Mouse (Mus musculus): Measurements from ENCODE around the gene Prg2.

Gene Prg2

DNA sequence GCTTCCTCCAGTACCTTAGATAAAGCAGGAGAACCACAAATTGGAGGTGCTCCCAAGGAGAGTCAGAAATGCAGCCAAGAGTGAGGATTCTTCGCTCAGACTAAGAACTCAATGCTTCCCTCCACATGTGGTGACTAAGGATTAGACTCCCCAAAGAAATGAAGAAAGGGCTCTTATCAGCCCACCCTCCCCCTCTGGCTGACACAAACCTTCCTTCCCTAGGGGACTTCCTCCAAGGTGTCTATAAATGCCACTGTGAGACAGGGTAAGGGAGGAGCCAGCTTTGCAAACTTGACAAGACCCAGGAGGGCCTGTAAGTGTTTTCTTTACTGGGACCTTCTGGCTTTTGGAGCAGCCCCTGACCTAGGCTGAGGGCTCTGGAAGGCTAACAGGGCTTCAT lies at the start of gene Prg2:
Gene Prg2 (plus strand): TSS at position 274 of the 400 bp plus-strand sequence.
- no peak for DNase-seq

DNA sequence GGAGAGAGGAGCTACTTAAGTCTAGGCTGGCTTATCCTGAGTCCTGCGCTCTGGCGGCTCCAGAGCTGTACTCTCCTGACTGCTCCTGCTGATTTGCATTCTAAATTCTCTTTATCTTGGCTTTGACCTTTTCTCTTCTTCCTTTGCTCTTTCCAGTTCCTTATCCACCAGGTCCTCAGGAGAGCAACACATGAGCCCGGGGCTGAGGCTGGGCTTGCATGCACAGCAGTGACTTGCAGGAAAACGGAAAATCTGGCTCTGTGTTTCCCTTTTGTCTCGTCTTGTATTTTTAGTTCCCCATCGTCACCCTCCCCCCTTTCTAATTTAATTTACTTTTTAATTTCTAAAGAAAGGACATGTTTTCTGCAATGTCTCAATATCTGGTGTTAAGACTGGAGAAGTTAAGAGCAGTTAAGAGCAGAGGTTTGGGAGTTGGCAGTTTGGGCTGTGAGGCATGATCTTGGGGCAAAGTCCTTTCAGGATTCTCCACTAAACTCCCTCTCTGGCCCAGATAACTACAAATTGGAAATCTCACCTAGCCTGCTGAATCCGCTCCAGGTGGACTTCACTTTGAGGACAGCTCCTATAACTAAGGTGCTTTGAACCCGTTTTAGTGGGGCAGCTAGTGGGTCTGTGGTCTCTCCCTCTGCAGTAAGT lies 46.1 kb upstream of the Prg2 start:
- DNase-seq, result no peak

DNA sequence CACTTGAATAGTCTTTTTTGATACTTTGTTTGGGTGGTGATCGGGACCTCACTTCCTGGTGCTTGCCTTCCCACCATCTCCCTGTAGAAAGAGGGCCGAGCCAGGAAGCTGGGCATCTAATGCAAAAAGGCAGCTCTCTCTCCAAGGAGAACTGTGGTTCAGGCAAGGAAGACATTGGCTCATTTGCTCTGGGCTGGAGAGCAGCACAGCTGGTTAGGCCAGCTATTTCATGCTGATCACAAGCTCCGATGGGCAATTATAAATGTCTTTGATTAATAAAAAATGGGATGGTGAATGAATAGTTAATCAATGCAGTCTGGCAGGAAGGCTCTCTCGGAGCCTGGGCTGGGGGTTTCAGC lies 45.6 kb upstream of the Prg2 start:
- no peak for DNase-seq

DNA sequence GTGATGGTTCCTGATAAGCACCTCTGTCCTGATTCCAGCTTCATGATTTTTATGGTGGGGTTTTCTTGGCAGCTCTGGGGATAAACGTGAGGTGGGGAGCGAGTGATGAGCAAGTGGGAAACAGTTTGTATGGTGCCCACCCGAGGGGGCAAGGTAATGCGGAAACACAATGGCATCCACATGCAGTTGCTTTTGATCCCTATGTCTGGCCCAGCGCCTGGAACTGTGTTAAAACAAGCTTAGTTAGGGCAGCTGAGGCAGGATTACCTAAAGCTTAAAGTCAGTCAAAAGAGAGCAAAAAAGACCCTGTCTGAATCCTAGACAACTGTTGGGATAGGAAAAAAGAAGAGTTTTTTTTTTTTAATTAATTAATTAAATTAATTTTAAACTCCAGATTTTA lies 45.2 kb upstream of the Prg2 start:
- DNase-seq, result no peak

DNA sequence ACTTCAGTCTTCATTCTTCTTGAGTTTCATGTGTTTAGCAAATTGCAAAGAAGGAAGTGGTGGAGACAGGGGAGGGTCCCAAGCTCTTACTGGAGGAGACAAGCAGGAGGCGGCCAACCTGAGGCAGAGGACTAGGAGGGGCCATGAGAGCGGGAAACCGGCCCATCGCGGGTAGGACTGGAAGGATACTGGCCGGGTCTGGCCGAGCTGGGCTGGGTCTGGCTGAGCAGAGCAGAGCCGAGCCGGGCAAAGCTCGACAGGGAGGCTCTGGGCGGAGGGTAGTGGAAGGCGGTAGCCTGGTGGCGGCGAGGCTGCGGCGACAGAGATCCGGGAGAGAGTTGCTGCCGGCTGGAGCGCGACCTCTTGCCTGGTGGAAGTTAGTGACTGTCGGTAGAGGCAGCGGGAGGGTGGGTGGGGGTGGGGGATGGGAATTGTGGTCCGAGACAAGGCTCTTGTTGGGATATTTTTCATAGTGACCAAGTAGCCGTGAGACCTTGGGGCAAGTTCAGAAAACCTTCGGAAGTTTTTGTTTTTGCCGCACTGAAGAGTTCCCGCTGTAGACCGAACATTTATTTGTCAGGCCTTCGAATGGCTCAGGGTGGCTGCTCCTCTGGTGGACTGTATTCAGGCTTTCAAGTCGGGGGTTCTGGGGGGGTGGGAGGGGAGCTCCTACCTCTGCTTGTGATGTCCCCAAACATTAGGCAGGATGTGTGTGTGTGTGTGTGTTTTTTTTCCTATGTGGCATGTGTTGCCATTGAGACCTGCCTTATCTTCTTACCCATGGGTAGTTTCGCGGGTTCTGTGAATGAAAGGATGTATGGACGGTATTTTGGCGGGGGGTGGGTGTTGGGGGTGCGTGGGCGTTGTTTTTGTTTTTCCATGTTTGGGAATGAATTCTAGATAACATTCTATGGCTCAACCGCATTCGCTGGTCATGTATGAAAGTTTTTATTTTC lies 43.5 kb upstream of the Prg2 start, which contains the start of gene Slc43a3:
Gene Slc43a3 (plus strand): TSS at position 106 of the 956 bp plus-strand sequence.
- peak; percentile 89 for DNase-seq

DNA sequence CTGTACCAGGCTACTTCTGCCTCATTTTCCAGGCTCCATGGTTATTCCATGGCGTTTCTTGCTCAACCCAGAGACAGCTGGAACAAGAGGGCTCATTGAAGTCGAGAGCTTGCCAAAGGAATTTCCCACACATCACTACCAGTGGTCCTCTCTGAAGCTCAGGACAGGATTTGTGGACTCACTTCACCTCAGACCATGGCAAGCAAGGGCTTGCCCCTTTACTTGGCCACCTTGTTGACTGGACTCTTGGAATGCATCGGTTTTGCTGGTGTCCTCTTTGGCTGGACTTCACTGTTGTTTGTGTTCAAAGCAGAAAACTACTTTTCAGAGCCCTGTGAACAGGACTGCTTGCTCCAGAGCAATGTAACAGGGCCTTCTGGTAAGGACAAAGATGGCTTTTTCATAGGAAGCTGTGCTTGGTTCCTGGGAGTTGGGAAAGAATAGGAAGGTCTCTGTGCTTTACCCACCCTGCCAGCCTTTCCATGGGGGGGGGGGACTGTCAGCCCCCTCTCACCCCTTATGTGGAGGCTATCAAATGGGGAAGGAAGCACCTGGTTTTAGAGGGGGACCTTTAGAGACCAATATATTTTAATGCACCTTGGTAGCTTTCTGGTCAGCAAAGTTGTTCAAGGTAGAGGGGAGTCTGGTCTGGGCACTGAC lies 42.6 kb upstream of the Prg2 start:
- DNase-seq, result peak; percentile 15

DNA sequence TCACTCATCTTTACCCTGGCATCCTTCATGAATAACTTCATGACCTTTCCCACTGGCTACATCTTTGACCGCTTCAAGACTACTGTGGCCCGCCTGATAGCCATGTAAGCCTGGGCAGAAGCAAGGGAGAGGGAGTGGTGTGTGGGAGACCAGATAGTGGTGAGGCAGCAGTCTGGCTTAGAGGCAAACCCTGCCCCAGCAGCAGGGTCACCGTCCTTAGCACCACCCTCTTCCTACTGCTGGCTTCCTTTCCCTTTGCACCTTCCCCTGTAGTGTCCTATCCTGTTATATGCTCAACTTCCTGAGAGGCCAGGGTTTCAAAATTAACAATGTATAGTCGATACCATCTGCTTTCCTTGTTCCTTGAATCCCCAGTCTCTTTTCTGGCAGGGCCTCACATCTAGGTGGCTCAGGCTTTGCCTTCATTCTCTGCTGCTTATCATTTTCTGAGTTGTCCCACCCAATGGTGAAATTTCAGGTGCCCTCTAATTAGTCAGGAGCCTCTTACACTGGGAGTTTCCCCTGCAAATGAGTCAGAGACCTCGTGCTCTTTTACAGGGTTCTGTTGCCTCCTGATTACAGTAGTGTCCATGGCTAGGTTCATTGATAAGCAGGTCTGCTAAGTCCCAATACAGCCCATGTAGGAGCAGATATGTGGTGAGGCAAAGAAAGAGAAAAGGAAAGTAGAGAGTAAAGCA lies 41.9 kb upstream of the Prg2 start:
- DNase-seq, result peak; percentile 27

DNA sequence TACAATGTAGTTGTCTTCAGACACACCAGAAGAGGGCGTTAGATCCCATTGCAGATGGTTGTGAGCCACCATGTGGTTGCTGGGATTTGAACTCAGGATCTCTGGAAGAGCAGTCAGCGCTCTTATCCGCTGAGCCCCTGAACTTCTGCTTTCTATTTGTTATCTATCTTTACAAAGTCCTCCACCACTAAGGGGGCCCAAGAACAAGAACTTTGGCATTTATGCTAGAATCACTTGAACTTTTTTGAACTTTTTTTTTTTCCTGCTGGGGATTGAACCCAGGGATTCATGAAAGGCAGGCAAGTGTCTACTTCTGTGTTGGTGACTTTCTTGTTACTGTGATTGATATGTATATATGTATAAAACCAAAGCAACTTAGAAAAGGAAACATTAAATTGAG lies 41.0 kb upstream of the Prg2 start:
- DNase-seq, result no peak

DNA sequence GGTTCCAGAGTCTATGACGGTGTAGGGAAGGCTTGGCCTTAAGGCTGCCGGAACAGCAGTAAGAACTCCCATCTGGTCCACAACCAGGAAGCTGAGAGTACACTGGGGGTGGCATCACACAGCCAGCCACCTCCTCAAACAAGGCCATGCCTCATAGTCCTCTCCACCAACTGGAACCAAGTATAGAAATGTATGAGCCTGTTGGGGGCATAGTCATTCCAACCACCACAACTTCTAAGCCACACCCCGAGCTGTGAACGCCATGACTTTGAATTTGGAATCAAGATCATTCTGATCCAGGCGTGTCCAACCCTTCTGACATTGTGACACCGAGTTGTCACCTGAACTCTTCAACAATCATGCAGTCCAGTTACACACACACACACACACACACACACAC lies 40.5 kb upstream of the Prg2 start:
- no peak for DNase-seq

DNA sequence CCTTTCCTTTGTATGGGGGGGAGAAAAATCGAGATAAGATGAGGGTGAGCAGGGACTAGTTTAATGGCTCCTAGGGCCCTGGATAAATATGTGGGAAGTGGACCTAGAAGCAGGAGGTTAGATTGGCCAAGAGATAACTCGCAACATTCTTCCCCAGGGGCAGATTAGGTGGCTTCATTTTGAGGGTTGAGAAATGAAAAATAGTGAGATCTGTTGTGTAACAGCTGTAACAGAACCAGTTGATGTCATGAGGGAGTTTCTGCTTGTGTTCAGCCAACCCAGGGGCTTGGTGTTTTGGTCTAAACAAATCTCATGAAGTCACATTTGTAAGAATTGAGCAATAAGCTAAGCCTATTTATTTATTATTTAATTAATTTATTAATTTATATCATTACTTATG lies 38.9 kb upstream of the Prg2 start:
- no peak for DNase-seq

DNA sequence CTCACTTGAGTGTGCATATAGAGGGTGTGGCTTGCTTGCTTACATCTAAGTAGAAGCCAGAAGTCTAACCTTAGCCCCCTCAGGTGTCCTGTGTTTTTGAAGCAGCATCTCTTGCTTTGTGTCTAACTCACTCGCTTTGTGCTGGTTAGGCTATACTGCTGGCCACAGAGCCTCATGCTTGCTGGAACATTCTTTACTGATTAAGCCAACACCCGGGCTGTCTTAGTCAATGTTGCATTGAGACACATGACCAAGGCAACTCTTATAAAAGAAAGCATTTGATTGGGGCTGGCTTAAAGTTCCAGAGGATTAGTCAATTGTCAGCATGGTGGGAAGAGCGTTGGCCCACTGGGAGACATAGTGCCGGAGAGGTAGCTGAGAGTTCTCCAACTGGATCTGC lies 38.5 kb upstream of the Prg2 start:
- no peak for DNase-seq

DNA sequence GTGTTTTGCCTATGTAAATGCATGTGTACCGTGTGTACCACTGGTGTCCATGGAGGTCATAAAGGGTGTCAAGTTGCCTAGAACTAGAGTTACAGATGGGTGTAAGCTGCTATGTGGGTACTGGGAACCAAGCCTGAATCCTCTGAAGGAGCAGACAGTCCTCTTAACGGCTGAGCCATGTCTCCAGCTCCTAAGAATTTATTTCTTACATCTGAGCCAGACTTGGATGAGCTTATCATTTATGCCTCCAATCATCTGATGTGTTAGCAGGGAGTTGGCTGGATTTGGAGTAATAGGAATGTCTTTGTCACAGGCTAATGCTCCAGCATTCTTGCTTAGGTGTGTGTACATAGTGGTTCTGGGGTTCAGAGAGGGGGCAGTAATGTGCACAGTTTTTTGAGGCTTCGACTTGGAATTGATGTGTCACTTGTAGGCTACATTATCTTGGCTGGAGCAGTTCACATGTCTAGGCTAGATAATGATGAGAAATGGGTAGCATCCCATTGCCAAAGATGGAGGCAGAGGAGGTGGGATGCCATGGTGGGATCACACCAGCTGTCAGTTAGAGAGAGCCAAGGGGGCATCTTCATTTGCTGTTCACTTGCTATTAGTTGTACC lies 33.0 kb upstream of the Prg2 start:
- no peak for DNase-seq

DNA sequence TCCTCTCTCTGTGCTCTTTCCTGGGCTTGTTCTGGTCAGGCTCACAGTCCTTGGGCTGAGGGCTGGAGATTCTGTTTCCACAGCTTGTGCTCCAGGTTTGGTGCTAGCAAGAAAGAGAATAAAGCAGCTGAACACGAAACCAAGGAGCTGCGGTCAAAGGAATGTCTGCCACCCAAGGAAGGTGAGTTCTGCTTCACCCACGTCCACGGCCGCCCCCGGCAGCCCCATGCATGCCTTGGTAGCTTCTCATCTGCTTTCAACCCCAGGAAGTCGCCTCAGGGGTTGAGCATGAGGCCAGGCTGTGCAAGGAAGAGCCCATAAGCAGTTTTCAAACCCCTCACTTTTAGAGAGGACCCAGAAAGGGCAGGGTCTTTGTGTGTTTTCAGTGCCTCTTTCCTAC lies 32.0 kb upstream of the Prg2 start:
- DNase-seq, result no peak

DNA sequence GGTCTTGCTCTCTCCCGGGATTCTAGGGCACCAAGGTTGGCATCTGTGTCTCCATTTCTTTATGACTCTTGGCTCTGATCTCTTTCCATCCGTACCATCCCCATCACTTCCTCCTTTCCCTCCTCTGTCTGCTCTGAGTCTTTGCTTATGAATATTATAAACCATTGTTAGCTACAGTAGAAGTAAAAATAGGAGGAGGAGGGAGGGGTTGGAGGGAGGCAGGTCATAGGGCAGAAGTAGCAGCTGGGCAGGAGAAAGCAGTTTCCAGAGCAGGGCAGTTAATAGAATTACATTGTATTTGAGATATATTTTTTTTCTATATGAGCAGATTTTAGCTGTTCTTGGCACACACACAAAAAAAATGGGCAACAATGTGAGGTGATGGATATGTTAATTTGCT lies 31.5 kb upstream of the Prg2 start:
- no peak for DNase-seq

DNA sequence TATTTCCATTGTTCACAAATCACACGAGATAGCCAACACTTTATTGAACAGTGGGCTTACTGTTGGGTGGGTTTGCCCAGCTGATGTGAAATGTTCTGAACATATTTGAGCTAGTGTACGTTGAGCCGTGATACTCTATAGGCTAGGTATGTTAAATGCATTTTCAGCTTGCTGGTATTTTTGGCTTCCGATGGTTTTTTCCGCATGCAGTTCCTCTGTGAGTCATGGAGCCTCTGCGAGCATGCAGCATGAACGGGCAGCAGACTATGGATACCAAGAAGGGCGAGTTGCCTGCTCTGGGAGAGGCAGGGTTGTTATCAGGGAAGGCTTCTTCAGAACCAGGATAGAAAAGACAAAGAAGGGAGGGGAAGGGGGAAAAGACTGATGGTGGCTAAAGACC lies 29.2 kb upstream of the Prg2 start:
- DNase-seq, result no peak

DNA sequence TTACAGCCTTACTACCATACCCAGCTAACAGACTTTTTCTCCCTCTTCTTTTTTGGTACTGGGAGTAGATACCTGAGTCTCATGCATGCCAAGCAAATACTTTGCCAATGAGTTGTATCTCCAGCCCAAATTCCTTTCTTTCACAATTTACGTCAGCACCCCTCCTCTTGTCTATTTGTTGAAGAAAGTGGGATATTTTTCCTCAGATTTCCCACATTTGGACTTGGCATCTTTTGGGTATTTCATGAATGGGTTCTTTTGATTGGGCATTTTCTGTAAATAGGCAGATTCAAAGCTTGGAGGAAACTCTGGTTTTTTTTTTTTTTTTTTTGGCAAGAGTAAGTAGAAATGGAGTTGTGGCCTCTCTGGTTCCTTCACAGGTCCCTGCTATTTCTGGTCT lies 28.0 kb upstream of the Prg2 start:
- no peak for DNase-seq

DNA sequence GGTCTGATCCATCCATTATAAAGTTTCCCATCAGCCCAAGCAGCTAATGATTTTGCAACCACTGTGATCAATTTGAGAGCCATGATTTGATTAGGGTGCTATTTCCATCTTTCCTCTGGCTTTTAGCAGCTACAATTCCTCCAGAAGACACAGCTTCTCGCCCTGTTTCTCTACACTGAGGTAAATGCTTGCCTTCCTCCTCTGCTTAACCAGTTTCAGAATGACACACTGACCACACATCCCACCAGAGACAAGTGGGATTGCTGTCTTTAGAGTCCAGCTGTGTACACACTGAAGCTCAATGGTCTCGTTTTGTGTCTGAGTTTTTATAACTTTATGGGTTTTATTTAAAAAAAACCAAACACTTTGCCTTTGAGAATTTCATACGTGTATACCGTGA lies 27.6 kb upstream of the Prg2 start:
- DNase-seq, result no peak

DNA sequence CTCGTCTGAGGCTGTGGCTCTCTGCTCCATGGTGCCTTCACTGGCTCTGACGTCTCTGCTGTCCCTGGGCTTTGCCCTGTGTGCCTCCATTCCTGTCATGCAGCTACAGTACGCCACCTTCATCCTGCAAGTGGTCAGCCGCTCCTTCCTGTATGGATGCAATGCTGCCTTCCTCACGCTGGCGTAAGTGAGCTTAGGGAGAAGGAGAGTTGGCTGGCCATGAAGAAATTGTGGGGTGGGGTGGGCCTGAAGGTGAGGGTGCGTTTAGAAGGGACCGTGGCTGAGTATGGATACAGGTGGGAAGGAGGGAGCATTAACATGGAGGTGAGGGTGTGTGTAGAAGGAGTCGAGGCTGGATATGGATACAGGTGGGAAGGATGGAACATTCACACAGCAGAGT lies 24.8 kb upstream of the Prg2 start:
- DNase-seq, result no peak

DNA sequence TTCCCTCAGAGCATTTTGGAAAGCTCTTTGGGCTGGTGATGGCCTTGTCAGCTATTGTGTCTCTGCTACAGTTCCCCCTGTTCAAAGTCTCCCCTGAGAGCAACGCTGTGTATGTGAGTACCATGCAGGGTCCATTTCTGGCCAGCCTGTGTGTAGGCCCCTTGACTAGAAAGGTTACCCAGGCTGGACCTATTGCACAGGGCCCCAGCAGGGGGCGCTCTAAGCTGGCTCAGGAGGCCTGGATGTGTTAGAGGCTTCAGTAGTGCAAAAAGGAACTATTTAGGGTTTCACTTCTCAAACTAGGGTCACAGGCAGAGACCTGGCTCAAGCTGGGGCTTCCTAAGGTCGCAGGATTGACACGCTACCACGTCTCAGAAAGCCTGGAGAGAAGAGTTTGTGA lies 24.0 kb upstream of the Prg2 start:
- DNase-seq, result peak; percentile 50

DNA sequence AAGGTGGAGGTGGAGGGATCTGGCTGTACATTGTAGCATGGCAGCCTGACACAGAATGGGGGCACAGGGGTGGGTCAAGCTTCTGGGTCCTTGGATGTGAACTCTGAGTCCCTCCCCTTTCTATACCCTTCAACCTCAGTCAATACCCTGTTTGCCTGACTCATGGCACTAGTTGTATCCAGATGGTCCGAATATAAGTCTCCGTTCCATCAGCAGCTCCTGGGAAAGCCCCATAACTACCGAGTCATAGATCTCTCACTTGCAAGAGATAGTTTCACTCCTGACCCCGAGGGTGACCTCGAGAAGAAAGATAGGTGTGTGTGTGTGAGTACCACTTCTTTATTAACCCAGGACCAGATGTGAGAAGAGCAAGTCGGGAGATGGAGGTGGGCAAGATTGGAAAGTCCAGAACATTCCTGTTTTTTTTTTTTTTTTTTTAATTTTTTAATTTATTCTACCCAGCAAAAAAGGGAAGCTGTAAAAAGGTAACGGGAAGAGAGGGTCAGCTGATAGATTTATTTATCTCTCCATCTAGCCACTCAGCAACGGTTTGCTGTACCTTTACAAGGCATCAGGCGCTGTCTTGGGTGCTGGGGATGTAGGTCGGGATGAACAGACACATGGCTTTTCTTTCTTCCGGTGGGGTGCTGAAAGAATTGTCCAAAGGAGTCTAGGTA lies 21.5 kb upstream of the Prg2 start:
- no peak for DNase-seq

DNA sequence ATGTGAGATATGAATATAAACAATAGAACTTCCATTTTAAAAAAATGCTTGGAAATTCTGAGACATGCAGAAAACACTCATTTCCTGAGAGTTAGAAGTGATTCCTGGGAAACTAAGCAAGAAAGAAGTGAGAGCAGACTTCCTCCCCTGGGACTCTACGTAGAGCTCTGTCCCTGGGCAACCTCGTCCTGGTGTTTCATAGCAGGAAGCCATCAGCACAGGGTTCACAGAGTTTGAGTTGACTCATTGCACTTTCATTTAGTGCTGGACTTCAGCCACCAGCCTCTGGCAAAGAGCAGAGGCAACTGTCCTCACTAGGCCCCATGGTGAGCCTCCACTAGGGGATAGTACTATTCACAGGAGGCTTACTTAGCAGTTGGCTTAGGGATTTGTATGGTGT lies 19.0 kb upstream of the Prg2 start:
- peak; percentile 80 for DNase-seq

DNA sequence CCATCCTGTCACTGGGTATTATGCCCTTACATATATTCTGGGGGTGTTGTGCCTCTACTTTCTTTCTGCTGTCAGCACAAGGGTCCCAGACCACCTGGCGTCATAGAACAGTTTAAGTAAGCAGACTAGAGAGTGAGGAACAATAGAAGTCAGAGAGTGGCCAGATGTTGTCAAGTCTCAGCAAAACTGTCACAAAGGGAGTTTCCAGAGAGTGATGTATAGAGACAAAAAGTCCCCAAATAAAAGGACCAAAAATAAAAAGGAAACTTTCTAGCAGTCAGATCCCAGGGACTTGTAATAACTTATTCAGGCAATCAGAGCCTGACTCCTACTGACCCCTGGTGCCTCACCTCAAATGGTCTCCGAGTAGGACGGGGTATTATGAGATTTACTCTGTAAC lies 18.4 kb upstream of the Prg2 start:
- no peak for DNase-seq

All from kidney, postnatal 14 days (tissue).